Mouse (Mus musculus): ENCODE results near the gene Zfp324.

The Zfp324 gene

GRCm38 (mm10) chr7:12970906-12971305 is 5.3 kb downstream of the Zfp324 start:
- DNase-seq: no peak

DNA sequence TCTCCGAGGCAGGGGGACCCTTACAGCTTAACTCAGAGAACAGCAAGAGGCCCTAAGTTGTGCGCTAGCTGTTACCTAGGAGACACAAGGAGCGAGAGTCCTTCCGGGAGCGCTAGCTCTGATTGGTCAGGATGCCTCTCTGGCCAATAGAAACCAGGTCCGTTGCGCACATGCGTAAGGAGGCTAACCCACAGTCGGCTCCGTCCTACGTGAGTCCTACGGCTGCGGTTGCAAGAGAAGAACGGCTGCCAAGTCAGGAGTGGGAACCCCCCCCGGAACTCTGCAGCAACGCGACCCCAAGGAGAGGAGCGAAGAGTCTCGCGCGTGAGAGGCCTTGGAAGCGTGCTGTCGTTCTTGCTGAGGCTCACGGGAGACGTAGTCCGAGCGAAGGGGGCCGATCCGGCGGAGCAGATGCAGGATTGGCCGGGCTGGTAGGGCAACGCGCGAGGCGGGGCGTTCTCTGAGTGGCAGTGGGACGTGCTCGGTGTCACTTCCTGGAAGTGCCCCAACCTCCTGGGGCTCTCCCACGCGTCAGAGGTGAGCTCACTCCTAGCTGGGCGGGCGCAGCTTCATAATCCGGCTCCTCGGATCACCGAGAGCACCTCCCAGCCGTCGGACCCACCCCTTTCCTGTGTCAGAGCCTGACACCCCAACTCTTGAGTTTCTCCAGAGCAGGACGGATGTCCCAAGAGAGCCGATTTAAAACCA is 12.2 kb downstream of the Zfp324 start, which contains the start of gene Zfp446:
Gene Zfp446, plus strand, starts transcription at position 167 of the 708 bp plus-strand sequence.
- DNase-seq: peak; percentile 98

- no peak for DNase-seq
Observed at GRCm38 (mm10) chr7:12978931-12979722, 13.5 kb downstream of the Zfp324 start.

DNA sequence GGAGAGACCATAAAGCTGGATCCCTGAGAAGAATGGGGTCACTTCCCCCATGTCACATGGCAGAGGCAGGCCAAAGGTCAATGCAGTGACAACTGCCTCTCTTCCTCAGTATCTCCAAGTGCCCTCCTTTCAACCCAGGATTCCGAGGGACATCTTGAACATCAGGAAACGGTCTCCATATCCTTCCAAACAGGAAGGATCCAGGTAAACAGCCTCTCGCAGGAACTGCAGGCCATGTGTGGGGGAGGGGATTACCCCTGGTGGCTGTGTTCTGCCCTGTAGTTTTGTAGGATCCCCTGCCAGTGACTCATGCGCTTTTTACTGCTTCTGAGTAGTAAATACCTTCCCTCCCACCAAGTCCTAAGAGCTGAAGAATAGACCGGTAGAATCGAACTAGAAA is 14.1 kb downstream of the Zfp324 start:
- no peak for DNase-seq

GRCm38 (mm10) chr7:12980291-12980690 is 14.7 kb downstream of the Zfp324 start:
- no peak for DNase-seq

DNA sequence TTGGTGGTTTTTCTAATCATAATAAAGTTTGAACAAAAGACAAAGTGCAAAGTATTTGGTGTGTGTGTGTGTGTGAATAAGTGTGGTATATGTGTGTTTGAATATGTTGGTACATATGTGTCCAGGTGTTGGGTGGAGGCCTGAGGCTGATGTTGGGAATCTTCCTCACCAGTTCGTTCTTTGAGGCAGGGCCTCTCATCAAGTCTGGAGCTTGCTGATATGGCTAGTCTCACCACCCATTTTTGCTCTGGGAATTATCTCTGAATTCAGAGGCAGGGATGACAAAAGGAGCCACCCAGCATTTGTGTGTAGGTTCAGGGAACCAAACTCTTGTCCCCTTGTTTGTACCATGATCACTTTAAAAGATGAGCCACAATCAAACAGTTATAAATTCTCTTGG is 20.1 kb downstream of the Zfp324 start:
- DNase-seq: no peak

DNA sequence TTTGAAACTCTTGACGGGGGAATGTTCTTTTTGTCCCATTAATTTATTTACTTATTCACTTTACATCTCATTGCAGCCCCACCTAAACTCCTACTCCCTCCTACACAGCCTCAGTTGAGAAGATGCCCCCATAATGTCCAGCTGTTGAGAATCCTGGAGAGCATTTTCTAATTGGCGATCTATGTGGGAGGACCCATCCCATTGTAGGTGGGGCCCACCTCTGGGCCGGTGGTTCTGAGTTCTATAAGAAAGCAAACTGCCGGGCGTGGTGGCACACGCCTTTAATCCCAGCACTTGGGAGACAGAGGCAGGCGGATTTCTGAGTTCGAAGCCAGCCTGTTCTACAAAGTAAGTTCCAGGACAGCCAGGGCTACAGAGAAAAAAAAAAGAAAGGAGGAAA is 21.3 kb downstream of the Zfp324 start:
- no peak for DNase-seq

GRCm38 (mm10) chr7:12987409-12988189 is 22.0 kb downstream of the Zfp324 start:
- no peak for DNase-seq

DNA sequence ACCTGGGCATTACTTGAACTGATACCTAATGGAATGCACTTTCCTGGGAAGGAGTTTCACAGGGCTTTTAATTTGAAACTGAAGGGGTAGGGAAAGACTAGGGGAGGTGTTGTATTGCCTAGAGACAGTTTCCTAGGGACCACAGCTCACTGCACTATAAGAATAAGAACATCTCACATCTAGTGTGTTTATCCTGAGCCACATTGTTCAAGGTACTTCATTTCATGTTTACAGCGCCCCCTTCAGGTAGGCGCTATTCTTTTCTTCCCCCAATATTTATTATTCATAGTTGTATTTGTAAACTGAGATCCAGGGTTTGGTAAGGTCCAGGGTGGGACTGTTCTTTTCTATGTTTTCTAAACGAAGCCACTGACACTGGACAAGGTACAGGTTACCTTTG is 26.6 kb downstream of the Zfp324 start:
- no peak for DNase-seq

- DNase-seq: no peak
Observed at GRCm38 (mm10) chr7:12993148-12993547, 27.5 kb downstream of the Zfp324 start.

GRCm38 (mm10) chr7:12995862-12996261 is 30.2 kb downstream of the Zfp324 start:
- no peak for DNase-seq

DNA sequence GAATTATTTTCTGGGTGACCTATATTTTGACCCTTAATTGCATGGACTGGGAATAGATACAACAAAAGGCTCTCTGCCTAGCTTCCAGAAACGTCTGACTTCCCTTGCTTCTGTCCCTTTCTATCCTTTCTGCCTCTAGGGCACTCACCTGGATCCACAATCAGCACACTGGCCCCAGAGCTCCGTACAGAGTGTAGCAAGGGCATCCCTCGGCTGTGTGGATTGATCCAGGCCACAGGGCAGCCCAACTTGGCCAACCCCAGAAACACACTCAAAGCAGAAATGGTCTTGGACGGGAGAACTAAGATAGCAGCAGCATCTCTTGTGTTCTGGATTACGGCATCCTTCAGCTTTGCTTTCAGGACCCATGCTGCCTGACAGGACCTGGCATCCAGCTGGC is 31.6 kb downstream of the Zfp324 start:
- DNase-seq: no peak

DNA sequence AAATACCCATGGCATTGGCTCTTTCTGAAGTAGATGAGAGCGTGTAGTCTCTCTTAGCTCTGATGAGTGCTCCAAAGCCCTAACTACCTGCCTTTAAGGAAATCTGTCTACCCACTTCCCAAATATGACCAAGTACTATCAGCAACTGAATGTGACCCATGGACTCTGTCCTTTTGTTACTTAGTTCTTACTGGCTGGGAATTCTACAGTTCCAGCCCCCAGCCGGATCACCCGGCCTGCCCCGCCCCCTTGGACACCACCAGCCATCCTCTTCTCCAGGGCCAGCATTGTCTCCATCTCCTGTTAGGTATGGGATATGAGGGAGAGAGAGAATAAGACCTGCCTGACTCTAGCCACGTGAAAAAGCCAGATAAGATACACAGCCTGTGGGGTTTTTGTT is 32.4 kb downstream of the Zfp324 start, which contains the start of gene Slc27a5:
Gene Slc27a5, minus strand, starts transcription at position 140 of the 400 bp plus-strand sequence.
- no peak for DNase-seq

GRCm38 (mm10) chr7:12998851-12999250 is 33.2 kb downstream of the Zfp324 start, which contains the start of gene Trim28:
TSS of gene Trim28 (plus strand) at chr7:12999114.
- DNase-seq: no peak

DNA sequence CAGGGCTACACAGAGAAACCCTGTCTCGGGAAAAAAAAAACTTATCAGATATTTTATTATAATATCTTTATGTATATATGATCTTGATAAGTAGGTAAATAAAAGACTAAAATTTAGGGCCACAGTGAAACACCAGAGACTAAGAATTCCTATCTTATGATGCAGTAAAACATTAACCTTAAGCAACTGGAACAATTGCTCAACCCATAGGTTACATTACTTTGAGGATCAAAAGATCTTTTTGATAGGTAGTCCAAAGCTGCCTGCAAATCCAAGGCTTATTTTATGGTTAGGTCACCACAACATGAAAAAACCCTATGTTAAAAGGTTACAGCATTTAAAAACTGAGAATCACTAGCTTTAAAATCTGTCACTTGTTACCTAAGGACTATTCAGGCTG is 35.9 kb downstream of the Zfp324 start:
- no peak for DNase-seq

DNA sequence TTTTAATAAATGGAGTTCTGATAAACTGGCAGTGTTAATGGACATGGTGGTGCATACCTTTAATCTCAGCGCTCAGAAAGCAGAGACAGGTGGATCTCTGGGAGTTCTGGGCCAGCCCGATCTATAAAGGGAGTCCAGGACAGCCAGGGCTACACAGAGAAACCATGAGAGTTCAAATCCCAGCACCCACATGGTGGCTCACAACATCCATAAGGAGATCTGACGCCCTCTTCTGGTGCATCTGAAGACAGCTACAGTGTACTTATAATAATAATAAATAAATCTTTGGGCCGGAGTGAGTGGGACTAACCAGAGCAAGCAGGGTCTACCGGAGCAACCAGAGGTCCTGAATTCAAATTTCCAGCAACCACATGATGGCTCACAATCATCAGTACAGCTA is 37.7 kb downstream of the Zfp324 start:
- no peak for DNase-seq

GRCm38 (mm10) chr7:13006011-13006410 is 40.4 kb downstream of the Zfp324 start:
- DNase-seq: no peak

GRCm38 (mm10) chr7:13006531-13006930 is 40.9 kb downstream of the Zfp324 start:
- DNase-seq: no peak

DNA sequence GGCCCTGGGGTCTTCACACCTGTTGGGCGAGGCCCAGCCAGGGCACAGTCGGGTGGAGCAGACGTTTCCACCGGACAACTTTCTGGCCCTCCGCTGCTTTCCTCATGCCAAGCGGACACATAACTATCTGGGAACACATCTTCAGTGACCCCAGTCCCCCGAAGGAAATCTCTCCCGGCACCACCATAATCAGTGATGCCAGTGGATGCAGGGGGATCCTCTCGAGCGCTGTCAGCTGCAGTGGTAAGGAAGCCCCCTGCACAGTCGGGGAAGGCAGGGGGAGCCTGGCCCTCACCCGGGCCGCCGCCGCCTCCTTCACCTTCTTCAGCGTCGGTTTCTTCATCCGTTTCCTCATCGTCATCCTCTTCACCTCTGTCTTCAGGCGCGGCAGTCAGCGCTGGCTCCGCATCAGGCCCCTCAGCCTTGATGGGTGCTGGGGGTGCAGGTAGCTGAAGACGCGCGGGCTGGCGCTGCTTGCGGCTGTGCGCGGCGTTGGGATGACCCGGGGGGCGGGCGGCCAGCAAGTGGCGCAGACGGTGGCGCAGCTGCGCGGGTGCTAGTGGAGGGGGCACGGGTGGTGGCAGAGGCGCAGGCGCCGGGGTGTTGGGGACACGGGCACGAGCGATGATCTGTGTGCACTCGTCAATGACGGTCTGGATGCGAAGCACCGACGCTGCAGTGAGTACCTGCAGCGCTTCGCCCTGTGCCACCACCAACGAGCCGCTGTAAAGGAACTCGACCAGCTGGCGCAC is 41.9 kb downstream of the Zfp324 start:
- DNase-seq: no peak

DNA sequence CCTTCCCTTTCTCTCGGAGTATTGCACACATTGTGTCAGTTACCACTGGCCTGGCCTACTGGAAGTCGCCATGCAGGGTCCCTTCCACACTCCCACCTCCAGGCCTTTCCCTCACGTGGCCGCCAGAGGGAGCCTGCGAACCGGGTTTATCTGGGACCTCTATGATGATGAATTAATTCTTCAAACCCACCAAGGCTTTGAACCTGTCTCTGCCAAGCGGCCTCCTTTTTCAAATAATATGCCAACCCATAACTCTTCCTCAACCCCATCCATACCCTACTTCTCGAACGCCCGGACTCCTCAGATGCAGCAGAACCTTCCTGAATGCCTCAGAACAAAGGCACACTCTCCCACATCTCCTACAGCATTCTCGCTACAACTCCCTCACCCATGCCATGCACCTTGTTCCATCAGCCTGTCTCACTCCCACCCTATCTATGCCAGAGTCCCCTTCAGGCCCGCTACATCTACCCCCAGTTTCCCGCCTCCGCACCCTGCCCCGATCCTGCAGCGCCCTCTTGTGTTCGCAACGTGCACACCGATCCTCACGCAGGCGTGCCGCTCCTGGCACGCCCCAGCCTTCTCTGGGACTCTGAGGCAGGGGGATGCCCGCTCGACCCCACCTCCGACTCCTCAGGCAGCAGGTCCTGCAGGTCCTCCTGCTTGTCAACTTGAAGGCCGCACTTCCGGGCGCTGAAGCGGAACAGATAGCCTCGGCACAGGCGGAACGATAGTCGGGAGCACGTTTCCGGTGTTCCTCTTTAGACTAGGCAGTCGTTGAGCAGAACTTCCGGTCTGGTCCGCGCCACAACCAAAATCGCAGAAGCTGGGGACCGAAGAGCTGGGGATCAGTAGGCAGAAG is 43.7 kb downstream of the Zfp324 start:
- DNase-seq: peak; percentile 91

Measured in right cerebral cortex, postnatal 14 days (tissue).